Mouse (Mus musculus) granulocyte monocyte progenitor cell, adult 5-6 weeks (primary cell): ENCODE measurements at regions not wholly inside any gene's neighbourhood (a gene's known extent, or its start where the extent isn't known, plus 50 kb on each side); places are given as distances from the start of the nearest gene placed in this dataset.
A peak's percentile ranks its signal among the peaks of the same experiment; 100 is the strongest.
"Not testable (repeated sequence)": the region's sequence is repeated elsewhere in the genome, so short reads cannot be mapped to it uniquely, and the experiment has no call there.

Experiments used
- ATAC-seq: replicated peaks from 2 replicates; pipeline ENCODE4 v1.8.0; 2016; ENCODE audit warnings: mild to moderate bottlenecking, moderate TSS enrichment, inconsistent platforms; ENCODE audit not compliant: poor library complexity, severe bottlenecking

DNA sequence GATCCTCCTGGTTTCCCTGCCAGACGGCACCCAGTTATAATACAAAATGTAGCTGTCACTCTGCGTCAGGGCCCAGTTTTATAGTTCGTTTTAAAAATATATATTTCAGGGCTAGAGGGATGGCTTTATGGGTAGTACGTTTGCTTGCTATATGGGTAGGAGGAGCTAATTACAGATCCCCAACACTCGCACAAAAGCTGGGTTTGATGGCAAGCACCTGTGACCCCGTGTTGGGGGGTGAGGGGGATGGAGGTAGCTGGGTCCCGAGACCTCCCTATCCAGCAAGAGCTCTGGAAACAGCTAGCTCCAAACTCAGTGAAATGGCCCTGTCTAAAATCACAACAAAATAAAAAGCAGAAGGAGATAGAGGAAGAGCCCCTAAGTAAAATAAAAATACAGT lies 358.3 kb upstream of the Maf start:
- ATAC-seq, result no peak

DNA sequence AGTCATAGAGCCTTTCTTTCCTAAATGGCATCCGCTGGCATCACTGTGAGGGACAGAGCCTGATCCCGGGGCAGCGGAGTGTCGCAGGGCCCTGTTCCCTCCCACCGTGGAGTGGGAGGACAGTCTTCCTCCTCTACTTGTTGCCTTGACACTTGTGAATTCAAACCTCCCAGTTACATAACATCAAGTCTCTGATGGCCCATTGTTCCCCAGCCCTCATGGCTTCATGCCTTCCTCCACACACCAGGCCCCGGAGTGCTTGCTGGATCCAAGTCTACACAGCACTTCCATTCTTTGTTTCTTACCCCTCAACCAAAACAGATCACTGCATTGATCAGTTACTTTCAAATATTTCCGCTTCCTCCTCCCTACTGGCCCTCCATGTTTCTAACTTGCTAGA lies 357.7 kb upstream of the Maf start:
- ATAC-seq, result no peak

DNA sequence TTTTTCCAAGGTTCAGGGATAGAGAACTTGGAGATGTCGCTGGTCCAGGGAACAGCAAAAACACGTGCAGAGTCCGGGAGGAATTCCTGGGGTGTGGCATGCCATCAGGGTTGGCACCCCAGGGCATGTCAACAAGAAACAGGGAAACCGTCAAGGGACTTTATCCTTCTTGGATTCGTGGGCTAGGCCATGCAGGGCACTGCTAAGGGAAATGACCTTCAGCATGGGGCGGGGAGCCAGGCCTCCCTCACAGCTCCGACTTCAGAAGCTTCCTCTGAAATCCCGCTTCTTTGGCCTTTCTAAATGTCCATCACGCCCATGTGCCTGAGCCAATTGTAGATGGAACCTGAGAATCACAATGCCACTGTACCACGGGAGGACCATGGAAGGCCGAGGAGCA lies 357.0 kb upstream of the Maf start:
- no peak for ATAC-seq

DNA sequence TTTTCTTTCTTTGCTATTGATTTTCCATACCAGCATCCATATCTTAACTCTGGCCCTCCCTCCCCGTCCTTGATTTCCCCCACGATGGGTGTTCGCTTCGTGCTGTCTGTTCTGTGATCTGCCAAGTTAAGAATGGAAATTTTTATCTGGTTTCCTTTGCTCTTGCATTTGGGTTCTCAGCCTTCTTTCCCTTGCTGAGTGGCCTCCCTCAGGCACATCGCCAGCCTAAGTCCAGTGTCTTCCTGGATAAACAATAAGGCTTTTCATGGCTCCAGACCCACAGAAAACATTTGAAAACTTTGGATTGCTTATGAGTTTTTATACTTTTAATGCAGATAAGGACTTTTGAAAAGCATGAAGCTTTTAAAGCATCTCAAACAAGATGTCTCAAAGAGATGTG lies 355.9 kb upstream of the Maf start:
- ATAC-seq, result no peak

DNA sequence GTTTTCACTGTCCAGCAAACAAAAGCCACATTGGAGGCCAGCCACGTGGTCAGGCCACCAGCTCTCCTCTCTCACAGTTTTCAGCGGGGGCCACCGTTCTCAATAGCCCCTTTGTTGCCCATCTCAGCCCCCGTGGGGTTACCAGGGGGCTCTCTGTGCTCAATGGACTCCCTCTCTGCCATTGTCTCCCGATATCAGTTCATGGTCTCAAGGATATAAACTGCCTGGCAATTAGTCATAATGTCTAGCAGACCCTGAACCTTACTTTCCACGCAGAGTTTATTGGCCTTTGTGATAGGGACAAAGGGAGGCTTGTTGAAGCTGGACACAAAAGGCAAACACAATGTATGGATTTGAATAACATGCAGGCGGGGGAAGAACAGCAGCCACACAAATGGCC lies 345.9 kb upstream of the Maf start:
- no peak for ATAC-seq

DNA sequence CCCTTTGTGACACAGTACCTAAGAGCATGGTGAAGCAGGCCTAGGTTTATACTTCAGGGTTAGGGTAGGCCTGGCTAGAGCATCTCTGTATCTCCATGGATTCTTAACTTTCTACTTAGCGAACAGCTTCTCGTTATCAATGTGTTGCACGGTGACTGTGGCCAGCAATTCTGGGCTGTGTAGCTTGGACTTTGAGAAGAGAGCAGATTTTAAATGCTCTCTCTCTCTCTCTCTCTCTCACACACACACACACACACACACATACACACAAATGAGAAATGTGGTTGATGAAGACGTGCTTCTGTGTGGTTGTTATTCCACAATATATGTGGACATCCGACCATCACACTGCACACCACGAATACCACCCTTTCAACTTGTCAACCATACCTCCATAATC lies 345.4 kb upstream of the Maf start:
- ATAC-seq, result no peak

- ATAC-seq, result peak; percentile 52; the same call in 1 of the 2 replicates
These were observed 340.9 kb upstream of the Maf start for GRCm38 (mm10) chr8:116048480-116048879.

DNA sequence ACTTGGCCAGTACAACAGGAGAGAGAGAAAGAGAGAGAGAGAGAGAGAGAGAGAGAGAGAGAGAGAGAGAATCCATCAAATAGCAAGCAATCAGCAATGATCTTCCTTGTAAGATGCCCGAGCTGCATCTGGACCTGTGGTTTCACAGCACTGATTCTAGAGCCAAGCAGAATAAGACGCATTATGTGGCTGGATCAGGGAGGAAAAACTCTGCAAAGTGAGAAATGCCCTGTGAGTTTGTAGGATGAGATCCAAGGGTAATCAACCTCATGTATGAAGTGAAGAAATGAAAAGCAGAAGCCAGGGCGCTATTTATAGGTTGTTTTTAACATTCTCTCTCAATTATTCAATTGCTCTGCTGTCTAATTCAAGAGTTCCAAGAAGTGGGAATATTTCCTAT lies 339.3 kb upstream of the Maf start:
- no peak for ATAC-seq

- no peak for ATAC-seq
These were observed 337.9 kb upstream of the Maf start for GRCm38 (mm10) chr8:116045526-116045925.

DNA sequence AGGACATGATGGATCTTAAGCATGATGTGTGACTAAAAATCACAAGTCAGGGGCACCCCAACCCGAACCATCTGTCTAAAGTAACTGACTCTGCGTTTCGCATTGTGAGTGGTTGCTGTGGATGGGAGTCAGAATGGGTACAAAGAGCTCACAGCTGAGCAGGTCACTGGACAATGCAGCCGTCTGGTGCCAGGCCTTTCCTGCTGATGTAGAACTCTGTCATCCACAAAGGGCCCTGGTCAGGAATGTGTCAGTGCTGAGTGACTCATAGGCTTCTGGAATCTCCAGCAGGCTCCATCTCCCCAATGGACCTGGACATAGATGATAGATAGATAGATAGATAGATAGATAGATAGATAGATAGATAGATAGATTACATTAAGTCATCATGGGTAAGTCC lies 335.8 kb upstream of the Maf start:
- ATAC-seq, result no peak

DNA sequence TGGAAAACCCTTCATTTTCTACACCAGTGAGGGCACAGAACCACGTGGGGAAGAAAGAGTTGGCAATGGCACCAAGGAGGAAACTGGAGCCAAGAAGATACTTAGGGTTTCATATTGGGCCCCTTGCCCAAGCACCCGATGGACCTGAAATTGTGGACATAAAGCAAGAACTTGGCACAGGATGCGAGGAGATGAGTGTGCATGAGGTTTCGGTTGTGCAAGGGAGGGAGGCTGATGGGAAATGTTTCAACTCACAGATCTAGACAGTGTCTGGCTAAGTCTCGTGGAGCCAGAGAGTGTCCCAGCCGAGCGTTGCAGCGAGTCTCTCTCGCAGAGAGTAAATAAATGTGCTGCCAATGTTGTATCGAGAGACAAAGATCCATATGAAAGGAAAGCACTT lies 323.4 kb upstream of the Maf start:
- ATAC-seq, result no peak

- ATAC-seq, result no peak
These were observed 317.7 kb upstream of the Maf start for GRCm38 (mm10) chr8:116025321-116025720.

GRCm38 (mm10) chr8:116024811-116025210 lies 317.2 kb upstream of the Maf start:
- no peak for ATAC-seq

DNA sequence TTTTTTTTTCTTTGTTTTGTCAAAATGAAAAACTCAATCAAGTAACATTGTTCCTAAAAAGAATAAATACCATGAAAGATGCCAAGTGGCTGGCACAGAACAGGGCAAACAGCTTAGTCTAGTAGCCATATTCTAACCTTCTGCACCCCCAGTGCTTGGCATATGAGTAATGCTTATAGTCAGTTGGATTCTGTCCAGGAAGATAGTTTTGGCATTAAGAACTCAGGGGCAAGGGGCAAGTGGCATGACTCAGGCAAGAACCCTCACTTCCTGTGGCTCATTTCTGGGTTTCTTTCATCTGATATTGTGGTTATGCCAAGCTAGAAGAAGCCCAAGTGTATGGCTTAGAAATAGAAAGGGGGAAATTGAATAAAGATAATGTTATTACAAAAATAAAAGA lies 314.1 kb upstream of the Maf start:
- ATAC-seq, result no peak; the same call in 1 of the 2 replicates

- no peak for ATAC-seq
These were observed 287.7 kb upstream of the Maf start for GRCm38 (mm10) chr8:115995320-115995719.

- no peak for ATAC-seq
These were observed 284.4 kb upstream of the Maf start for GRCm38 (mm10) chr8:115991989-115992388.

- ATAC-seq, result no peak
These were observed 275.8 kb upstream of the Maf start for GRCm38 (mm10) chr8:115983397-115983796.

GRCm38 (mm10) chr8:115982326-115982725 lies 274.7 kb upstream of the Maf start:
- ATAC-seq, result no peak

DNA sequence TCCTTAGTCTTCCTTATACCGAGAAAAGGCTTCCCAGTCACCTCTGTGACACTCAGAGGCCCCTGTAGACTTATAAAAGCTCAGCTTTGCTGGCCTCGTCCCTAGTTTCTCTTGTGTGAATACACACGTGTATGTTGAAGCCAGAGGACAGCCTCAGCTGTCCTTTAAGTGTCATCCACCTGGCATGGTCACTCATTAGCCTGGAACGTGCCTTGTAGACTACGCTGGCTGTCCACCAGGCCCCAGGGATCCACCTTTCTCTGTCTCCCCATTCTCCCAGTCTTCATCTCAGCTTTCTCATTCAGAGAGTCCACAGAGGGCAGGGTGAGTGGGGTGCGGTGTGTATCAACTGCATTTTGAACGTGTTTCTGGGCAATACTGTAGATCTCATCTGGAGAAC lies 273.8 kb upstream of the Maf start:
- ATAC-seq, result no peak

GRCm38 (mm10) chr8:115980616-115981015 lies 273.0 kb upstream of the Maf start:
- ATAC-seq, result no peak

DNA sequence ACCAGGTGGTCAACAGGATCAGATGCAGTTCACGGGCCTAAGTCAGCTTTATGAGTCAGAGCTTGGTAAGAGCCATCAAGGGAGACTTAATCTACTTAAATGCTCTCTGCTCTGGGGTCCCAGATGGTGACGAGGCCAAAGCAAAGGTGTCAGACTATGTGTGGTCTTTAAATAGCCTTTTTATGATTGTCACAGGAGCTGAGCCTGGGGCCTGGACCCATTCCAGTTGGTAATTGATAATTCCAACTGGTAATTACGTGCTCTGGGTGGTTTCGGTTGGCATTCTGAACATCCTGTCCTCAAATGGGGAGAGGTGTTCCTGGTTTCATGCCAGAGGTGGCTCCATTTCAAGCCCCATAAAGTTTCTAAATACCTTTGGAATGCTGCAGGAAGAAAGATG lies 269.6 kb upstream of the Maf start:
- ATAC-seq, result no peak

DNA sequence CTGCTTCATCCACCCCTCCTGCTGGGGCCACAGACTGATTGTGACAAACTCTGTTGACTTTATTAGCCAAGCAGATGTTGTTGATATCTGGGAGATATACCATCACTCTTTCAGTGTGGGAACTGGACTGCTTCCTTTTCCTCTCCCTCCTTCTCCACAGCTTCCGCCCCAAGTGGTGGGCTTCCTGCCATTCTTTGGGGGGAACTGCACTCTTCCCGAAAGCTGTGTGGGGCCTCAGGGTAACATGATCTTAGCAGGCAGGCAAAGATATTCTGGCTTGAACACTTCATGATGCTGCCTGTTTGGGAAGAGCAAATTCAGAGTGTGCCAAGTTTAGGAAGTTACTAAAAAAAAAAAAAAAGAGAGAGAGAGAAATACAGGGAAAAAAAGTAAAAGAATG lies 267.1 kb upstream of the Maf start:
- no peak for ATAC-seq

DNA sequence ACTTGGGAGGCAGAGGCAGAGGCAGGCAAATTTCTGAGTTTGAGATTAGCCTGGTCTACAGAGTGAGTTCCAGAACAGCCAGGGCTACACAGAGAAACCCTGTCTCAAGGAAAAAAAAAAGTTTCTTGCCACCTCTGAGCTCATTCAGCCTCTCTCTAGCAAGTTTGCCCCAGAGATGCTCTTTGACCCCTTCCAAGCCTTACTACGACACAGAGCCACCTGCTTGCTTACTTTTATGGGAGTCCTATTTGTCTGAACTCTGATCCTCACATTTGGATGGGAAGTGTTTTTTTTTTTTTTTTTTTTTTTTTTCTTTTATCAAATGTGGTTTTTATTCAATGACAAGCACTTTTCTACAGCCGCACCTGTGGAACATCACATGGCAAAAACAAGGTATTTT lies 263.8 kb upstream of the Maf start:
- ATAC-seq, result not testable (repeated sequence)
